Mouse (Mus musculus) bone marrow, adult 2 months (tissue): Measurements from ENCODE around the gene Rasal2.

Source experiments
- CTCF ChIP-seq: fragments of 200-500 bp; IDR thresholded peaks from 2 replicates; pipeline ENCODE4 v1.5.1; 2011; ENCODE audit warnings: low read length, control low read depth; ENCODE audit not compliant: control insufficient read depth, insufficient read depth
- POLR2A ChIP-seq: fragments of 200-500 bp; IDR thresholded peaks from 2 replicates; pipeline ENCODE4 v1.6.1; 2011; ENCODE audit warnings: low read depth, mild to moderate bottlenecking, control low read depth, low read length, borderline replicate concordance; ENCODE audit not compliant: control insufficient read depth

DNA sequence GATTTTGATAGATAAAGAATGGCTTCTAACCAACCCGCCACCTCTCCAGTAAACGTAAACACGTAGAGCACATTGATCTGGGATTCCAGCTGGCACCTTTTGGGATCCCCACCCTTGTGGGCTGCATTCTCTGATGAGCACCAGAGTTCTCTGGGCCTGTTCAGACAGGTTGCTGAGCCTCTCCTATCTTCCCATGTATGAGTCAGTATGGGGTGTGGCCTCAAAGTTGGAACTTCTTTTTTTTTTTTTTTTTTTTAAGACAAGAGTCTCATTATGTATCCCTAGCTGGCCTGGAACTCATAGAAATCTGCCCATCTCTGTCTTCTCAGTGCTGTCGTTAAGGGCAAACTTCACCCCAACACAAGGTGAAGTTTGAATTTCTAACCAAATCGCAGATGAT, 47.5 kb upstream of the Rasal2 start:
- no peak for TF ChIP-seq POLR2A
- no peak for TF ChIP-seq CTCF
